Mouse (Mus musculus) leukemia stem cell, adult 10-12 weeks (primary cell): ENCODE data around the gene Adcy9. TPM values are rescaled to one million over a fixed set of nuclear protein-coding genes. Genes with fewer than 3 reads are reported as not detected.

Experiments
- polyA plus RNA-seq: library from polyadenylated mRNA; stranded (reverse); fragments of >175 nt; gene quantifications from 2 replicates; pipeline ENCODE4 v1.2.3, GENCODE M21; 2012; ENCODE audit warnings: low replicate concordance

Gene Adcy9
- polyA plus RNA-seq, result 3.8 and 6.2 TPM in 2 replicates

GRCm38 (mm10) chr16:4420298-4421054 is at the start of gene Adcy9:
TSS of gene Adcy9 (minus strand) at chr16:4420498.

Other genes with a start within 250 kb of the Adcy9 start
- gene Crebbp, start 206.5 kb downstream of the Adcy9 start, polyA plus RNA-seq, result 9.8 and 21.4 TPM in 2 replicates
- 0.96 TPM in 1 of 2 replicates, not detected in the other for gene Srl, start 121.3 kb upstream of the Adcy9 start, polyA plus RNA-seq
- 40.4 and 55.8 TPM in 2 replicates for gene Tfap4, start 139.4 kb upstream of the Adcy9 start, polyA plus RNA-seq
- gene Glis2, start 174.2 kb upstream of the Adcy9 start, polyA plus RNA-seq, result 0.34 and 1.0 TPM in 2 replicates
- gene Pam16, start 204.5 kb upstream of the Adcy9 start, polyA plus RNA-seq, result 69.3 and 127 TPM in 2 replicates
- 0.37 and 0.63 TPM in 2 replicates for gene Vasn, start 219.4 kb upstream of the Adcy9 start, polyA plus RNA-seq
- gene Dnaja3, start 219.5 kb upstream of the Adcy9 start, polyA plus RNA-seq, result 14.2 and 29.3 TPM in 2 replicates